Mouse (Mus musculus) intestine, embryonic 14.5 days (tissue): ENCODE measurements around the gene Fcgr4. TPM values are rescaled to one million over a fixed set of nuclear protein-coding genes. Genes with fewer than 3 reads are reported as not detected.
"Not testable (repeated sequence)": the region's sequence is repeated elsewhere in the genome, so short reads cannot be mapped to it uniquely, and the experiment has no call there.

Experiments used
- ATAC-seq: fragments of 200-750 bp; cut with Nextera tagmentation; replicated peaks from 2 replicates; pipeline ENCODE4 v1.8.0; 2017; ENCODE audit warnings: low read depth, moderate number of reproducible peaks, moderate TSS enrichment, moderate library complexity; ENCODE audit not compliant: low FRiP score, low TSS enrichment
- DNase-seq: peaks from one replicate; pipeline ENCODE4 v3.0.0-alpha.2; 2018; ENCODE audit warnings: low spot score
- H3K27ac ChIP-seq: fragments of 300-500 bp; sonication (generic); 2 replicates; pipeline ENCODE4 v1.5.1; 2014; ENCODE audit warnings: low read depth, mild to moderate bottlenecking, control low read depth
- H3K27me3 ChIP-seq: fragments of 300-500 bp; sonication (generic); replicated peaks from 2 replicates; pipeline ENCODE4 v1.6.1; 2014; ENCODE audit warnings: low read length, control low read depth; ENCODE audit not compliant: control insufficient read depth, insufficient read depth
- H3K36me3 ChIP-seq: fragments of 300-500 bp; sonication (generic); 2 replicates; pipeline ENCODE4 v1.6.1; 2014; ENCODE audit warnings: low read length, control low read depth; ENCODE audit not compliant: control insufficient read depth, insufficient read depth
- H3K4me1 ChIP-seq: fragments of 300-500 bp; sonication (generic); replicated peaks from 2 replicates; pipeline ENCODE4 v1.6.1; 2014; ENCODE audit warnings: low read length, control low read depth, mixed read lengths; ENCODE audit not compliant: control insufficient read depth, insufficient read depth
- H3K4me2 ChIP-seq: fragments of 300-500 bp; sonication (generic); 2 replicates; pipeline ENCODE4 v1.6.1; 2014; ENCODE audit warnings: low read length
- H3K4me3 ChIP-seq: fragments of 300-500 bp; sonication (generic); 2 replicates; pipeline ENCODE4 v1.5.1; 2014; ENCODE audit warnings: low read depth, low read length, control low read depth, mixed read lengths
- H3K9ac ChIP-seq: fragments of 300-500 bp; sonication (generic); 2 replicates; pipeline ENCODE4 v1.6.1; 2014; ENCODE audit warnings: mild to moderate bottlenecking, low read length
- H3K9me3 ChIP-seq: fragments of 300-500 bp; sonication (generic); 2 replicates; pipeline ENCODE4 v1.6.1; 2016; ENCODE audit warnings: low read length, control low read depth; ENCODE audit not compliant: control insufficient read depth
- WGBS: fragments of 180-500 bp; shearing (Covaris S2); extraction: QIAGEN DNeasy Blood & Tissue Kit; methylation state at CpG from one replicate; pipeline ENCODE4 v1.1.7; 2014; 5-methylcytosine and 5-hydroxymethylcytosine counted together
- polyA plus RNA-seq: library from polyadenylated mRNA; unstranded; fragments of >200 nt; fragmentation: Nextera tagmentation; extraction: Ambion mirVana; gene quantifications from 2 replicates; pipeline ENCODE4 v1.2.1, GENCODE M21; 2014

Fcgr4 gene
- polyA plus RNA-seq, 1 experiment from 2014 or later = 1.1 TPM

- DNase-seq (peak; percentile 99), ATAC-seq (peak; percentile 66)
- H3K36me3 ChIP-seq, H3K4me1 ChIP-seq, H3K9ac ChIP-seq, H3K9me3 ChIP-seq, H3K27ac ChIP-seq: not testable (repeated sequence)
- peak within 1 kb of the TSS; percentile 27 for H3K4me3 ChIP-seq
- peaks cover 24% of the 10 kb centered on the region for H3K27me3 ChIP-seq
- 1% methylated on average over 39 of the region's 75 CpGs for WGBS
- peak within 1 kb of the TSS; percentile 40 for H3K4me2 ChIP-seq
These were observed 45.9 kb downstream of the Fcgr4 start, which contains the start of gene Fcgr3 for GRCm38 (mm10) chr1:171064491-171065242. TSS of gene Fcgr3 (minus strand) at chr1:171064935.

GRCm38 (mm10) chr1:171065243-171065587 is 46.5 kb downstream of the Fcgr4 start:
- H3K9ac ChIP-seq, H3K9me3 ChIP-seq, H3K36me3 ChIP-seq, H3K4me1 ChIP-seq, H3K27ac ChIP-seq, DNase-seq: not testable (repeated sequence)
- Histone ChIP-seq H3K27me3 (peaks cover 28% of the 10 kb centered on the region), H3K4me3 (peak overlapping the region; percentile 27; the same call in 1 of the 2 replicates), H3K4me2 (peak overlapping the region; percentile 36)
- ATAC-seq = peak; percentile 55
- 2% methylated on average over 15 of the region's 35 CpGs for WGBS

GRCm38 (mm10) chr1:171065768-171066167 is 47.0 kb downstream of the Fcgr4 start:
- not testable (repeated sequence) for H3K9me3 ChIP-seq, DNase-seq, H3K27ac ChIP-seq, H3K9ac ChIP-seq, H3K36me3 ChIP-seq, H3K4me1 ChIP-seq
- peaks cover 29% of the 10 kb centered on the region for H3K27me3 ChIP-seq
- peak overlapping the region; percentile 40 for H3K4me2 ChIP-seq
- peak overlapping the region; percentile 17; the same call in 1 of the 2 replicates for H3K4me3 ChIP-seq
- WGBS = 6% methylated on average over 26 of the region's 45 CpGs
- ATAC-seq = peak; percentile 7

GRCm38 (mm10) chr1:171066583-171066982 is 47.9 kb downstream of the Fcgr4 start:
- H3K9me3 ChIP-seq, H3K9ac ChIP-seq, H3K36me3 ChIP-seq, H3K4me3 ChIP-seq, H3K4me1 ChIP-seq, DNase-seq, H3K27ac ChIP-seq, H3K4me2 ChIP-seq: not testable (repeated sequence)
- peaks cover 32% of the 10 kb centered on the region for H3K27me3 ChIP-seq
- peak; percentile 34 for ATAC-seq
- WGBS = 35% methylated on average over 2 of the region's 10 CpGs

GRCm38 (mm10) chr1:171067928-171068327 is 49.2 kb downstream of the Fcgr4 start:
- H3K4me1 ChIP-seq, H3K9me3 ChIP-seq, ATAC-seq, H3K9ac ChIP-seq, H3K36me3 ChIP-seq, H3K27ac ChIP-seq, H3K4me2 ChIP-seq: not testable (repeated sequence)
- 39% methylated on average over 5 of the region's 5 CpGs for WGBS
- DNase-seq = peak; percentile 65
- peaks cover 32% of the 10 kb centered on the region for H3K27me3 ChIP-seq
- peak overlapping the region; percentile 4; the same call in 1 of the 2 replicates for H3K4me3 ChIP-seq

- not testable (repeated sequence) for H3K27ac ChIP-seq, ATAC-seq, H3K4me3 ChIP-seq, H3K9ac ChIP-seq, H3K4me1 ChIP-seq, H3K4me2 ChIP-seq, H3K9me3 ChIP-seq, H3K36me3 ChIP-seq
- DNase-seq = peak; percentile 80
- 62% methylated on average over 3 of the region's 3 CpGs for WGBS
- peaks cover 34% of the 10 kb centered on the region for H3K27me3 ChIP-seq
These were observed 50.8 kb downstream of the Fcgr4 start for GRCm38 (mm10) chr1:171069508-171069907.

- DNase-seq, ATAC-seq, H3K4me3 ChIP-seq, H3K4me1 ChIP-seq, H3K27ac ChIP-seq, H3K9ac ChIP-seq, H3K9me3 ChIP-seq, H3K36me3 ChIP-seq, H3K4me2 ChIP-seq: not testable (repeated sequence)
- H3K27me3 ChIP-seq = peaks cover 26% of the 10 kb centered on the region
- WGBS = 25% methylated on average over 11 of the region's 16 CpGs
These were observed 52.2 kb downstream of the Fcgr4 start for GRCm38 (mm10) chr1:171070879-171071278.

GRCm38 (mm10) chr1:171071726-171072125 is 53.0 kb downstream of the Fcgr4 start:
- not testable (repeated sequence) for H3K4me1 ChIP-seq, DNase-seq, H3K9me3 ChIP-seq, H3K27ac ChIP-seq, H3K36me3 ChIP-seq, H3K9ac ChIP-seq, H3K4me2 ChIP-seq, H3K4me3 ChIP-seq
- no CpG with 5 or more reads among the region's 35 CpGs for WGBS
- ATAC-seq = peak; percentile 66
- H3K27me3 ChIP-seq = peaks cover 26% of the 10 kb centered on the region

GRCm38 (mm10) chr1:171072217-171072616 is 53.5 kb downstream of the Fcgr4 start:
- H3K4me1 ChIP-seq, H3K27ac ChIP-seq, H3K36me3 ChIP-seq, H3K4me2 ChIP-seq, H3K9me3 ChIP-seq, H3K4me3 ChIP-seq, H3K9ac ChIP-seq, DNase-seq: not testable (repeated sequence)
- peaks cover 28% of the 10 kb centered on the region for H3K27me3 ChIP-seq
- no CpG with 5 or more reads among the region's 45 CpGs for WGBS
- ATAC-seq = peak; percentile 65
